Mouse (Mus musculus): ENCODE measurements around the gene Tfrc.

DNA sequence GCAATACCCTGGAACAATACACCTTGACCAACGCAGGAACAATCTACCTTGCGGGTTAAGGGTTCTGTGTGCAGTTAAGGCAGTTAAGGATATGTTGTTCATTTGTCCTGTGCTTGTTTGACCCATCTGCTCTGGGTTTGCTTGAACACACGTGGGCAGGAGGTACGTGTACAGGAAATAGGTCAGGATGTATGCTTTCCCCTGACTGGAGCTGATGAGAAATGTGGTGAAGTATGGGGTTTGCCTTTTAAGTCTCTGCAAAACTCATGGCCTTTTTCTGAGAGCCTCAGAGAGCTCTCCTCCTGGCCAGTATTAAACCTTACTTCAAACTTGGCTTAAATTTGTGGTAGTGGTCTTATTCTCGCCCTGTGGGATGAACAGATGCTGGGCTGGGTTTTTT, 14.8 kb upstream of the Tfrc start:
- no peak for TF ChIP-seq CTCF (IDR thresholded peaks at IDR 0.05)
- no peak for TF ChIP-seq EP300 (IDR thresholded peaks at IDR 0.05)
